18 mouse cellular contexts compared by ENCODE assay signal in the genomic region with DNA sequence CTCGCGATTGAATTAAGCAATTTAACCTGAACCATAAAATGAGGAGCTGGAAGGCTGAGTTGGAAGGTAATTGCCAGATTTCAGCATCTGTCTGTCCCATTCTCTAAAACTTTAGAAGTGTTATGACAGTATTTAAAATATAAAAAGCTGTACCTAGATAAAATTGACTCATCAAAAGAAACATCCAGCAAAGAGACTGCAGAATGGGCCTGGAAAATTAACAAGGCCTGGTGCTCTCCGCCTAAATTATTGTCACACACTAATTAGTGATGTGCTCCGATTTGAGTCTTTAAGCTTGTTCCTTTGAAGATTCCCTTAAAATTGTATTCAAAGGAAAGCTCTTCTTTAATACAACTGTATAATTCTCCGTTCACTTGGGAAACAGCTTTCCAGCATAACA.
"Had no signal": no experiment of that assay in that cellular context is flagged by ENCODE, and none has a peak within 500 bp of the region (broad histone marks: within the 10 kb centered on the region; RNA-seq: fewer than 3 reads in every experiment).

No protein-coding gene starts in this region.

- ATAC-seq: liver, embryonic 12.5 days had no signal

- DNase-seq: kidney, postnatal 25 days; layer of hippocampus, adult 9-11 months; liver; lung, adult 18-20 months; lung, postnatal 10 days; lung, postnatal 36 days; thymus, adult 18-20 months; thymus, postnatal 14 days; thymus, postnatal 4 days had no signal

- H3K36me3 ChIP-seq: limb, embryonic 10.5 days; limb, embryonic 13.5 days; liver, embryonic 12.5 days; liver, embryonic 15.5 days; lung, embryonic 15.5 days; midbrain, embryonic 10.5 days had no signal

- H3K9me3 ChIP-seq: limb, embryonic 10.5 days; limb, embryonic 13.5 days; liver, embryonic 12.5 days; liver, embryonic 15.5 days; lung, embryonic 15.5 days; megakaryocyte, embryonic 14.5 days; midbrain, embryonic 10.5 days had no signal

- H3K4me3 ChIP-seq: layer of hippocampus, adult 2 months; limb, embryonic 10.5 days; limb, embryonic 13.5 days; liver, embryonic 12.5 days; liver, embryonic 15.5 days; lung, embryonic 15.5 days; megakaryocyte, embryonic 14.5 days; midbrain, embryonic 10.5 days had no signal

- H3K27me3 ChIP-seq: limb, embryonic 13.5 days; liver, embryonic 12.5 days; liver, embryonic 15.5 days; lung, embryonic 15.5 days; megakaryocyte, embryonic 14.5 days had no signal

- H3K27ac ChIP-seq: kidney, postnatal 0 days; limb, embryonic 10.5 days; limb, embryonic 13.5 days; liver, embryonic 12.5 days; liver, embryonic 15.5 days; lung, embryonic 15.5 days; midbrain, embryonic 10.5 days had no signal

- H3K4me2 ChIP-seq: limb, embryonic 13.5 days; liver, embryonic 12.5 days; liver, embryonic 15.5 days; lung, embryonic 15.5 days had no signal

- H3K9ac ChIP-seq: limb, embryonic 13.5 days; liver, embryonic 12.5 days; liver, embryonic 15.5 days; lung, embryonic 15.5 days had no signal

- H3K4me1 ChIP-seq: limb, embryonic 10.5 days; limb, embryonic 13.5 days; liver, embryonic 12.5 days; liver, embryonic 15.5 days; lung, embryonic 15.5 days; megakaryocyte, embryonic 14.5 days; midbrain, embryonic 10.5 days had no signal
